Mouse (Mus musculus) kidney, adult 2 months (tissue): ENCODE measurements around the gene Tex26.

Source experiments
- CTCF ChIP-seq: fragments of 200-500 bp; conservative IDR thresholded peaks from 2 replicates; pipeline ENCODE4 v1.5.1; 2011; ENCODE audit warnings: low read depth, mild to moderate bottlenecking, control low read depth, low read length, moderate library complexity, mixed read lengths; ENCODE audit not compliant: insufficient read depth, insufficient read length
- POLR2A ChIP-seq: fragments of 200-500 bp; IDR thresholded peaks from one replicate; pipeline ENCODE4 v1.6.1; 2011; ENCODE audit warnings: low read depth, low read length, control low read depth

DNA sequence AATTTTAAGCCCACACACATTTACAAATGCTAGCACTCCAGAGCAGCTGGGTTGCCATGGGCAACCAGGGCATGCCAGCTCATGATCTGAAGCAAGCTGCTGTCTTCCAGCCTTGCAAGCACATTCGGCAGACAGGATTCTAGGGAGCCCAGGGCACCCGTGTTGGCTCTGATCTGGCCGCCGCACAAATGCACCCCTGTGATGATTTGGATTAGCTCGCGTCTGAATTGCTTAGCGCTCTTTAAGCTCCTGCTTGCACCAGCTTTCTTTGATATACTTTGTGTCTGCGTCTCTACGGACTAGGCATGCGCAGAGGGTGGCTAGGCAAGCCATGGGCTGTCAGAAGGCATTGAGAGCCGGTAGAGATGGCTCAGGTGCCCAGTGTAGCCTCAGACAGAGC lies 49.7 kb downstream of the Tex26 start:
- TF ChIP-seq POLR2A (no peak), CTCF (no peak)
